Mouse (Mus musculus): ENCODE results near the gene Mdga1. TPM values are rescaled to one million over a fixed set of nuclear protein-coding genes. Genes with fewer than 3 reads are reported as not detected.

Mdga1 gene
- total RNA-seq, 2 experiments from 2014 or later: 44.9 to 47.7 TPM

DNA sequence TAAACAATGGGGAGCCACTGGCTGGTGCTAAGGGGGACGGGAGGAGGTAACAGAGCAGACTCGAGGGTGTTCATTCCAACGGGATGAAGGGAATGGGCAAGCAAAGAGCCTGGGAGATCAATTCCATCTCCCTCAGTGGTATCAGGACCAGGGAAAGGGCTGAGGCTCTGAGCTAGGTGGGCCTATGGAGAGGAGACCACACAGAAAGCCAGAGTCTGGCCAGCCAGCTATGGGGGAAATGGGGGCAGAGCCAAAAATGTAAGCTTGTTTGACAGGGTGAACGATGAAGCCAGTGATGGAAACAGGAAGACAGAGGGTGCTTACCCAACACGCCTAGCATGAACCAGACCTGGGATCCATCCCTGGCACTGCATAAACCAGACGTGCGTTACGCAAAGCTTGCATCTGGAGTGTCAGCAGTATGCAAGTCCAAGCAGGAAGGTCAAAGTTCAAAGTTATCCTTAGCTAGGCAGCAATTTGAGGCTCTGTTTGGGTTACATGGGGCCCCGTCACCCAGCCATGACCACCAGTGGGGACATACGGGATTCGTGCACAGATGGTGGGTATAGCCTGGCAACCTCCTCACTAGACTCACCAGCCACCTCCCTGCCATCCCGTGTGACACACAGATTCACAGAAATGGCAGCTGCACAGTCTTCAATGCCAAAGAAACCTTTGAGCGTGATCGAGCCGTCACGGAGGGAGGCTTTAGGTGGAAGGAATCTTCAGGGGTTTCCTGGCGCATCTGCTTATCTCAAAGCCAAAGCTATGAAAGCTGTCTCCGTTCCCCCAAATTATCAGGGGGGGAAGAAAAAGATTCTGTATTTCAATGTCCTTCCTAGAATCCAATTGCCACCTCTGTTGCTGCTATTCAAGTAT is 113.9 kb downstream of the Mdga1 start:
- intact Hi-C loops (cut with DNase I): loop anchor here (5.0 kb wide), 1 partner anchor 39 kb away; no protein-coding TSS in a partner anchor
- DNase-seq: no peak

DNA sequence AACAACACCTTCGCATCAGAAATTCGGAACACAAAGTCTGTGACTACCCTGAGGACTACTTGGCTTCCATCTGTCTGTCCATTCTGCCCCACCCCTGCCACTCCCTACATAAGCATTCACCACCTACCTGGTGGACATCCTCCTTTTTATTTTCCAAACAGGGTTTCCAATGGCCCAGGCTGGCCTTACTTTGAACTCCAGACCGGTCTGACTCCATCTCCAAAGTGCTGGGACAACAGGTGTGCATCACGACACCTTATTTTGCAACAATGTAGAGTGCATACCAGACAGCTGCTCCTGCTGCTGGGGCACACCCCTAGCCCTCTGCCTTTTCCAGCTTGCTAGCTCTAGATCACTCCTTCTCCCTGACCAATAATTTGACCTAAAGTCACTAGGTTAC is 115.1 kb downstream of the Mdga1 start:
- no peak for DNase-seq
- intact Hi-C loops (cut with DNase I): loop anchor here (5.0 kb wide), 2 partner anchors 38 to 58 kb away; no protein-coding TSS in a partner anchor

GRCm38 (mm10) chr17:29854388-29854787 is 115.5 kb downstream of the Mdga1 start:
- DNase-seq: no peak
- intact Hi-C loops (cut with DNase I): loop anchor here (5.0 kb wide), 1 partner anchor 57 kb away; no protein-coding TSS in a partner anchor

- no peak for DNase-seq
- intact Hi-C loops (cut with DNase I): loop anchor here (5.0 kb wide), 1 partner anchor 56 kb away; no protein-coding TSS in a partner anchor
Measured at GRCm38 (mm10) chr17:29852846-29853486, 116.9 kb downstream of the Mdga1 start.

DNA sequence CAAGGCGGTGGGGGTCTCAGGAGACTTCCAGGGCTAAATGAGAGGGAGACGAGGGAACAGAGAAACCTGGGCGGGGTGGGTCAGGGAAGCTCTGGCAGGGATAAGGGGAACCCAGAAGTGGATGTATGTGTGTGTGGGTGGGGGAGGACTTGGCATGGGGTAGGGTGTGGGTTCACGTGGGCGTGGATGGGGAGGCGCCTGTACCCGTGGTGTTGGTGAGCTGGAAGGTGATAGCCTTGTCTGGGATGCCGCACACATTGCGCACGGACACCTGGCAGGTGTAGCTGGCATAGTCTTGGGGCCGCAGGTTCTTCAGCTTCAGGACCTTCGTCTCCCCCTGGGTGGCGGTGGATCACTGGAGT is 120.5 kb downstream of the Mdga1 start:
- no peak for DNase-seq
- intact Hi-C loops (cut with DNase I): no loop called here

GRCm38 (mm10) chr17:29848793-29849435 is 121.0 kb downstream of the Mdga1 start:
- DNase-seq: peak; percentile 50 to 52
- intact Hi-C loops (cut with DNase I): no loop called here

GRCm38 (mm10) chr17:29847291-29847690 is 122.6 kb downstream of the Mdga1 start:
- DNase-seq: no peak
- intact Hi-C loops (cut with DNase I): no loop called here

GRCm38 (mm10) chr17:29846284-29846683 is 123.6 kb downstream of the Mdga1 start:
- DNase-seq: no peak
- intact Hi-C loops (cut with DNase I): no loop called here

DNA sequence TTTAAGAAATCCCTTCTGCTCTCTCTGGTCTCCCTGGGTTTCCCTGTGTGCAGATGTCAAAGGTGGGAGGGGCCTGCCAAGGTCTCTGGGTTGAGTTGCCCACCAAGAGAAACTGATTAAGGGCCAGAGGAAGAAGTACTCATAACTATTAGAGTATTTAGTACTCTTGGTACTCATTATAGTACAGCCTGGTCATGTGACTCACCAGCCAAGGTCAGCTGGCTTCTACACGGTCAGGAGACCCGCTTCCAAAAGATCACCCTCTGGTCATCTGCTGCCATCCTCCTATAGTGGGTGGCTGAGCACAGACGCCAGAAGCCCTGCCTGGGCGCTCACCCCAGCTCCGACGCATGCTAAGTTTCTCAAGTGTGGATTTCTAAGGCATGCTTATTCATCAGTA is 124.9 kb downstream of the Mdga1 start:
- DNase-seq: no peak
- intact Hi-C loops (cut with DNase I): no loop called here

DNA sequence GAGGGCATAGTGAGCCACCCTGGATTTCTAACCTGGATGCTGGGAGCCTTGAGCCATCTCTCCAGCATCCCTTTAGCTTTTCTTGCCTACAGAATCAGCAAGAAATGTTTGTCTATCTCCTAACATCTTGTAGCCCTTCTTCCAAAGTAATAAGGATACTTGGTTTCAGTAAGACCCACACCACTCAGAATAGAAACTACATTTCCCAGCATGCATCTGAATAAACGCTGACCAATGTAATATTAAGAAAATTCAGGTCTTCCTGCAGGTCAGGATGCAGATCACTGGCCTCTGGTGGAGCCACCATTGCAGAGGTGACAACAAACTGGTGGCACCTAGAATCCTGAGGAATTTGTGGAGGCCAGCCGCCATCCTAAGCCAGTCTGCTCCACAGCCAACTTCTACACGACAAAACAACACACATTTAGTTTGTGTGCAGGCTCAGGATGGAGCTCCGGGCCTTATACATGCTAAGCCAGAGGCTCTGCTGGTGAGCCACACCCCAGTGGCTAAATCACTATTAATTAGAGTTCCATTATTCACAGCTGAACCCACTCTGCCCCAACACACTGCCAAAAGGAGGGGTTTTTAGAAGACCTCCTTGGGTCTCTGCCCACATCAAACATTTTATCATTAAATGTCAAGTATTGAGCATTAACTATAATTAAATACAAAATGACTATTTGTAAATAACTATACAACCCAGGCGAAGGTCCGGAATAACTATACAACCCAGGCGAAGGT is 126.3 kb downstream of the Mdga1 start:
- no peak for DNase-seq
- intact Hi-C loops (cut with DNase I): no loop called here

DNA sequence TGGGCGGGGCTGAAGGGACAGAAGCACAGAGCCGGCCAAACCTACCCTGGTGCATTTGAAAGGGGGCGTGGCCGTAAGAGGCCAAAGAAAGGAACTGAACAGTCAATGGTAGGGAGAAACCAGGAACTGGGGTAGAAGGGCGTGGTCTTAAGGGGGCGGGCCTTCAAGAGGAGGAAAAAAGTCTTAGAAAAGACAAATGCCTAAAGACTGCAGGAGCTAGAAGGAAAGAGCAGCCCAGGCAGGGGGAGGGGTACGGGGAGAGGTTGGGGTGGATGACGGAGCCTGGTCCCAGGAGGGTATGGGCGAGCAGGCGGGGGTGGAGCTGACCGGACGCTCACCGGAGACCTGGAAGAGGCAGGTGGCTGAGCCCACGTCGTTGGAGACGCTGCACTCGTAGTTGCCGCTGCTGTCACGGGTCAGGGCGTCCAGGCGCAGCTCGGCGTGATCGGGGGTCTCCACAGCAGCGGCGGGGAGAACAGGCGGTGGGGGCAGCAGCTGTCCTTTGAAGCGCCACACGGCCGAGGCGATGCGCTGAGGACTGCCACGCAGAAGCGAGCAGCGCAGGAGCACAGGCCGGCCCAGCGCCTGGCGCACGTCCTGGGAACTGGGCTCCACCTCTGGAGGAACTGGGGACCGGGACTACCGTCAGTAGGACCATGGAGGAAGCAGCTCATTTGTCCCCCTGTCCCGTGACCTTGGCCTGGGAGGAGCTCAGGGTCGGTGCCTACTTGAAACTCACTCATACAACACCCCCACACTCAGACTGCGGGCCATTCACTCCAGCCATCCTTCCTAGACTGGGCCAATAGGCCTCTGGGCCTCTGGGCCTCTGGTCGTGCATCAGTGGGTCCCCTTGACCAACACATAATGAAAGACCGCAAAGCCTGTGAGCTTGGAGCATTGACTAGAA is 127.9 kb downstream of the Mdga1 start:
- DNase-seq: peak in 1 of 2 experiments; percentile 40
- intact Hi-C loops (cut with DNase I): no loop called here

DNA sequence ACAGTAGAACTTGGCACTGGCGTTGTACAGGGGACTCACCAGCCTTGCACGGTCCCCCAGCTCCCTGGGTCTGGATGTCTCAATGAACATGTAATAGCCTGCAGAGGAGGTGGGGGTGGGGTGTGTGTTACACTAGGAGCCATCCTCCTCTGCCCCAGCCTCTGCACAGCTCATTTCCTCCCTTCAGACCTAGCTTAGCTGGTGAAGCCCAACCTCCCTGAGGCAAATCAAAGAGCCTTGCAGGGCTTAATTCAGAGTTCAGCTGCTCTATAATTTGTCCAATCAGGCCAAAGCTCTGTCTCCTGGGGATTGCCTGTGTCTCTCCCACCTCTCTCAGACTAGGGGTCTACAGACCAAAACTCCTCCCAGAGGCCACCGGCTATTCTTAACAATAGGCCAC is 131.9 kb downstream of the Mdga1 start:
- intact Hi-C loops (cut with DNase I): no loop called here
- no peak for DNase-seq

GRCm38 (mm10) chr17:29837441-29837840 is 132.4 kb downstream of the Mdga1 start:
- no peak for DNase-seq
- intact Hi-C loops (cut with DNase I): no loop called here

DNA sequence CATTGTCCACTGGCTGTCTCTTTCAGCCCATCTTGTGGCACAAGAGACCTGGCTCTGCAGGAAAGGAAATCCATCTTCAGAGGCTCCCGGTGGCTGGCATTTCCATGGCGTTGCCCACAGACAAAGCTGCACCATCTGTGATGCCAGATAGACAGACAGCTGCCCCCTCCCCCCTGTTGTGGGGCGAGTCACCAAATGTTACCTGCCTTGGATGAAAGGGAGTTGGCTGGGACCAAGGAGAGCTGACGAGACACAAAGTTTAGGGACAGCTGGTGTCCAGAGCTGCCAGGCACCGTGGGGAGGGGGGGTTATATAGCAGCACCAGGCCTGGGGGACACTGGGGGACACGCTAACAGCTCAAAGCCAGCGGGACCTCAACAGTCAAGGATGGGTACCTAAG is 135.1 kb downstream of the Mdga1 start:
- intact Hi-C loops (cut with DNase I): no loop called here

GRCm38 (mm10) chr17:29834333-29834732 is 135.6 kb downstream of the Mdga1 start:
- intact Hi-C loops (cut with DNase I): no loop called here
- DNase-seq: no peak

More for the DNA sequence above, 135.1 kb downstream of the Mdga1 start:
- DNase-seq: no peak

DNA sequence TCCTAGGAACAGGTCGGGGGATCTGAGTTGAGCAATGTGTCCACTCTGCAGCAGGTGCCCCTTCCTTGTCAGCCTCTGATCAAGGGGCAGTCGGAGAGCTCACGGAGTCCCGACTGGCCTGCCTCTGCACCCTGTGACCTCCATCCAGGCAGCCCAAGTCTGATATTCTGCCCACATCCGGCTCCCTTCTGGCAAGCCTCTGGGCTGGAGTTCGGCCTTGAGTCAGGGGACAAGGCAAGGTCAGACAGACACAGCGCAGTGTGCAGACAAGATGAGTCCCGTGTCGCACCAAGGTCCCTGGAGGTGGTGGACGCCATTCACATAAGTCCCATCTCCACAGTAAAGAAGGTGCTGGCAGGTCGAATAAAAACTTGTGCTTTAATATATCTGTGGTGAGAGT is 138.2 kb downstream of the Mdga1 start:
- intact Hi-C loops (cut with DNase I): no loop called here

DNA sequence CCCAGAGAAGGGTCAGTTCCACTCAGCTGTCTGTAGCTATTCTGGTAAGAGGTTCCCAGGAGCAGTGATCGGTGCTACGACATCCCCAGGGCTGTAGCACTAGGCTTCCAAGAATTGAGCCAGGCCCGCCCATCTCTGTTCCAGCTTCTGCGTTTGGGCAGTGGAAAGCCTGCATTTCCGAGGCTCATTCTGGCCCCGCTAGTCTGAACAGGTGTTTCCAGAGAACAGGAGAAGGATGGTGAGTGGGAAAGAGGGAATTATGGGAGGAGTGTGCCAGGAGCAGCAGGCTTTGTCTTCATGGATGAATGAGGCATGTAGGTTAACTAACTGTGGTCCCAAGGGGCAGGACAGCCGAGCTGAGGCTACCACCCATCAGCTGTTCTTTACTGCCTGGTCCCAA is 140.8 kb downstream of the Mdga1 start:
- intact Hi-C loops (cut with DNase I): no loop called here
- DNase-seq: no peak

More for the DNA sequence above, 138.2 kb downstream of the Mdga1 start:
- DNase-seq: no peak

GRCm38 (mm10) chr17:29827602-29828001 is 142.3 kb downstream of the Mdga1 start:
- intact Hi-C loops (cut with DNase I): no loop called here
- no peak for DNase-seq

DNA sequence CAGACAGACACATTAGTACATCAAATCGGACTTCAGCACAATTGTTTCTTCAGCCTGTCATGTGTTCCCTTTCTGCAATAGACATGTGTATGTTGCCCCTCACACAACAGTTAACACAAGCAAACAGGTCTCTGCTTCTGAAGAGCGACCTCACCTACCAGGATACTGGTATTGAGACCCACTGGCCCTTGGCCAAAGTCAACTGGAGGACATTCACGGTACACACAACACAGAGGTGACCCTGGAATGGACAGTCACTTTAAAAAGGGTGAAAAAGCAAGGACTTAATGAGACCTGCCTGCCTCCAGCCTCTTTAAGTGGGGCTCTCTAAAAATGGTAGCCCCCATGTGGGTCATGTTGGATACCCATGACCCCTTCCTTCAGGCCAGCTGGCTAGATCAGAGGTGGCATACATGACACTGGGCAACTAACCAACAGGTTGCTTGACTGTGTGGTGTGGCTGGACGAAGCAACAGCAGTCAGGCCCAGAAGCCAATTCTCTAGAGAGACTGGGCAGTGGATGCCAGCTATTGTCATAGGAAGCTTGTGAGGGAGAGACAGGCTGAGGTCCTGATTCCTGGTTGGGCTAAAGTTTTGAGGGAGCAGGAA is 145.3 kb downstream of the Mdga1 start:
- intact Hi-C loops (cut with DNase I): no loop called here
- no peak for DNase-seq

All from gastrocnemius, postnatal 36 days (tissue).